Mouse (Mus musculus): ENCODE results near the gene Pih1d1. TPM values are rescaled to one million over a fixed set of nuclear protein-coding genes. Genes with fewer than 3 reads are reported as not detected.

Pih1d1 gene
- total and polyA plus RNA-seq, 2 experiments from 2014 or later: 79.3 to 124 TPM

DNA sequence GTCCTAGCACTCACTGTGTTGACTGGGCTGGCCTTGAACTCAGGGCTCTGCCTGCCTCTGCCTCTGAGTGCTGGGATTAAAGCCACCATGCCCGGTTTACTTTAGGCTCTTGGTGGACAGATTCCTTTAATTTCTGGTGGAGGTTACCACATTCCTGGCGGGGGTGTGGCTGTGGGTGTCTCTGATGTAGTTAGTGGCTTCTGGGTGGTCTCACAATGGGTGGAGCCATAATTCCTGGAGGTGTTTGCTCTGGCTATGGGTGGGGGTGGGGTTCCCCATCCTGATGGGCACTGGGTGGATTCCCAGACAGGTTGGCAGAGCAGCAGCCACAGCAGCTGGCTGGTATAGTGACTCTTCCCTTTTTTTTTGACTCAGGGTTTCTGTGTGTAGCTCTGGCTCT, 42.2 kb upstream of the Pih1d1 start:
- H3K4me1 ChIP-seq (ENCODE audit: insufficient read depth, low read length): no peaks in the 10 kb centered on the region
- WGBS: 80% methylated on average over 2 of the region's 2 CpGs
- H3K4me3 ChIP-seq (ENCODE audit: low read length): no peak overlapping the region
- H3K36me3 ChIP-seq (ENCODE audit: insufficient read depth, low read length): no peaks in the 10 kb centered on the region
- no peak overlapping the region for H3K4me2 ChIP-seq (ENCODE audit: low read depth, low read length)
- no peak for TF ChIP-seq CTCF (IDR thresholded peaks at IDR 0.05; ENCODE audit: low read depth)
- no peak overlapping the region for H3K9ac ChIP-seq (replicated peaks; ENCODE audit: low read length)
- no peak for DNase-seq (ENCODE audit: low spot score)
- ATAC-seq: no peak
- H3K9me3 ChIP-seq (ENCODE audit: low read length): no peaks in the 10 kb centered on the region
- no peaks in the 10 kb centered on the region for H3K27me3 ChIP-seq (ENCODE audit: insufficient read depth, low read length)
- no peak overlapping the region for H3K27ac ChIP-seq

DNA sequence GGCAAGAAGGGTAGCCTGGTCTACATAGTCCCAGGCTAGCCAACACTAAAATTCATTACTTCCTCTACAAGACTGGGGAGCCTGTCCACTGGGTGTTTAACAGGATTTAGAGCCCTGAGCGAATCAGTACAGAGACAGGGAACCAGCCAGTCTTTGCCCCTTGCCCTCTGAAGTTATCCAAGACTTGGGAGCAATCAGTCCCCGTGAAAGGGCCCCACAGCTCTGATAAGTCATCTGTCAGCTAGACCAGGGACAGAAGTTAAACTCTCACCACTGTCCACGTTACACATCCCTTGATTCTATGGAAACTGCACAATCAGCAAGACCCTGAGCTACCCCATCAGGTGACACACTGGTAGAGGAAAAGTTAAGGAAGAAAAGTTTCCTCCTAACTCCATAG, 41.6 kb upstream of the Pih1d1 start:
- Histone ChIP-seq H3K9ac (replicated peaks; ENCODE audit: low read length) (no peak overlapping the region), H3K27me3 (ENCODE audit: insufficient read depth, low read length) (no peaks in the 10 kb centered on the region), H3K36me3 (ENCODE audit: insufficient read depth, low read length) (no peaks in the 10 kb centered on the region), H3K4me3 (ENCODE audit: low read length) (no peak overlapping the region), H3K9me3 (ENCODE audit: low read length) (no peaks in the 10 kb centered on the region), H3K4me1 (ENCODE audit: insufficient read depth, low read length) (no peaks in the 10 kb centered on the region), H3K27ac (no peak overlapping the region), H3K4me2 (ENCODE audit: low read depth, low read length) (no peak overlapping the region)
- no peak for TF ChIP-seq CTCF (IDR thresholded peaks at IDR 0.05; ENCODE audit: low read depth)
- WGBS: 74% methylated on average over 3 of the region's 3 CpGs
- no peak for DNase-seq (ENCODE audit: low spot score)
- ATAC-seq: no peak

DNA sequence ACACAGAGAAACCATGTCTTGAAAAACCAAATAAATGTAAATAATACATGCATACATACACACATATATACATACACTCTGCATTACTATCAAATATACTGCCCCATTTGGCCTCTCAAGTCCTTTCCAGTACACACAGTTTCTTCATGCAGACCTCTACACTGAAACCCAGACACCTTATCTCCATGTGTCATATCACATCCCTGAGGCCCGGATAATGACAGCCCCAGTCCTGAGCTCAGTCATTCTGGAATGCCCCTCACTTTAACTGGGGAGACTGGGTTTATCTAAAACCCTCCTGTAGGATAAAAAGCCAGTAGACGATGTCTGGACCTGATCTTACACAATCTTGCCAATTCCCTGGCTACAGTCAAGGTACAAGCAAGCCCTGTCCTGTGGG, 40.6 kb upstream of the Pih1d1 start:
- WGBS: 90% methylated on average over 2 of the region's 2 CpGs
- Histone ChIP-seq H3K4me1 (ENCODE audit: insufficient read depth, low read length) (no peaks in the 10 kb centered on the region), H3K9me3 (ENCODE audit: low read length) (no peaks in the 10 kb centered on the region), H3K27me3 (ENCODE audit: insufficient read depth, low read length) (no peaks in the 10 kb centered on the region), H3K4me2 (ENCODE audit: low read depth, low read length) (no peak overlapping the region), H3K27ac (no peak overlapping the region), H3K36me3 (ENCODE audit: insufficient read depth, low read length) (0 out of 2 replicates have a peak, but pooled peaks cover 4% of the 10 kb centered on the region), H3K4me3 (ENCODE audit: low read length) (no peak overlapping the region), H3K9ac (replicated peaks; ENCODE audit: low read length) (no peak overlapping the region)
- no peak for TF ChIP-seq CTCF (IDR thresholded peaks at IDR 0.05; ENCODE audit: low read depth)
- DNase-seq (ENCODE audit: low spot score): no peak
- no peak for ATAC-seq

DNA sequence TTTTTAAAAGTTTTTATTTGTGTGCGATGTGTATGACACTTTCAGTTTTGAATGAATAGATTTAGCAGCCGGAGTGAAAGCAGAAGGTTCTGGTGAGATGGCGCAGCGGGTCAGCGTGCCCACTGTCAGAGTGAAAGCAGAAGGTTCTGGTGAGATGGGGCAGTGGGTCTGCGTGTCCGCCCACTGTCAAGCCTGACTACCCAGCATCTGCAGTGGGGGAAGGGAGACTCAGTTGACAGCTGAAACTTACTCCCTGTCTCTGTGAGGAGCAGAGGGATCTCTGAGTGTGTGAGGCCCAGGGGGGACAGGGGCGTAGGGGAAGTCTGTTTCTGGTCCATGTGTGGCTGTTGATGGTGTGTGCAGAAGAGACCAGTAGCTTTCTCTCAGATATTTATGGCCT, 36.5 kb upstream of the Pih1d1 start:
- H3K4me3 ChIP-seq (ENCODE audit: low read length): no peak overlapping the region
- peaks cover 40% of the 10 kb centered on the region for H3K36me3 ChIP-seq (ENCODE audit: insufficient read depth, low read length)
- no peak for ATAC-seq
- no peak overlapping the region for H3K27ac ChIP-seq
- H3K4me1 ChIP-seq (ENCODE audit: insufficient read depth, low read length): no peaks in the 10 kb centered on the region
- H3K27me3 ChIP-seq (ENCODE audit: insufficient read depth, low read length): no peaks in the 10 kb centered on the region
- no peak for DNase-seq (ENCODE audit: low spot score)
- H3K4me2 ChIP-seq (ENCODE audit: low read depth, low read length): no peak overlapping the region
- TF ChIP-seq CTCF (IDR thresholded peaks at IDR 0.05; ENCODE audit: low read depth): no peak
- 81% methylated on average over 8 of the region's 8 CpGs for WGBS
- no peaks in the 10 kb centered on the region for H3K9me3 ChIP-seq (ENCODE audit: low read length)
- H3K9ac ChIP-seq (replicated peaks; ENCODE audit: low read length): no peak overlapping the region

DNA sequence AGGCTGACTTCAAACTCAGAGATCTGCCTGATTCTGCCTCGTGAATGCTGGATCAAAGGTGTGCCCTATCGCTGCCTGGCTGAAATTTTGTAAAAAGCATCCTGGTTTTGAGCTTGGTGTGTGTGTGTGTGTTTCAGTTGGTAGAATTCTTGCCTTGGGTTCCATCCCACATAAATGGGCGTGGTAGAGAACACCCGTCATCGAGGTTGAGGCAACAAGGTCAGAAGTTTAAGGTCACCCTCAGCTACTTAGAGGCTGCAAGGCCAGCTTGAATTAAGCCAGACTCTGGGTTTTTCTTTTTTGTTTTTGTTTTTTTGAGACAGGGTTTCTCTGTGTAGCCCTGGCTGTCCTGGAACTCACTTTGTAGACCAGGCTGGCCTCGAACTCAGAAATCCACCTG, 35.8 kb upstream of the Pih1d1 start:
- Histone ChIP-seq H3K9ac (replicated peaks; ENCODE audit: low read length) (no peak overlapping the region), H3K4me2 (ENCODE audit: low read depth, low read length) (no peak overlapping the region), H3K27ac (no peak overlapping the region), H3K4me1 (ENCODE audit: insufficient read depth, low read length) (peaks cover 6% of the 10 kb centered on the region), H3K9me3 (ENCODE audit: low read length) (no peaks in the 10 kb centered on the region), H3K27me3 (ENCODE audit: insufficient read depth, low read length) (no peaks in the 10 kb centered on the region), H3K4me3 (ENCODE audit: low read length) (no peak overlapping the region), H3K36me3 (ENCODE audit: insufficient read depth, low read length) (peaks cover 46% of the 10 kb centered on the region)
- 92% methylated on average over 6 of the region's 6 CpGs for WGBS
- no peak for DNase-seq (ENCODE audit: low spot score)
- TF ChIP-seq CTCF (IDR thresholded peaks at IDR 0.05; ENCODE audit: low read depth): no peak
- no peak for ATAC-seq

DNA sequence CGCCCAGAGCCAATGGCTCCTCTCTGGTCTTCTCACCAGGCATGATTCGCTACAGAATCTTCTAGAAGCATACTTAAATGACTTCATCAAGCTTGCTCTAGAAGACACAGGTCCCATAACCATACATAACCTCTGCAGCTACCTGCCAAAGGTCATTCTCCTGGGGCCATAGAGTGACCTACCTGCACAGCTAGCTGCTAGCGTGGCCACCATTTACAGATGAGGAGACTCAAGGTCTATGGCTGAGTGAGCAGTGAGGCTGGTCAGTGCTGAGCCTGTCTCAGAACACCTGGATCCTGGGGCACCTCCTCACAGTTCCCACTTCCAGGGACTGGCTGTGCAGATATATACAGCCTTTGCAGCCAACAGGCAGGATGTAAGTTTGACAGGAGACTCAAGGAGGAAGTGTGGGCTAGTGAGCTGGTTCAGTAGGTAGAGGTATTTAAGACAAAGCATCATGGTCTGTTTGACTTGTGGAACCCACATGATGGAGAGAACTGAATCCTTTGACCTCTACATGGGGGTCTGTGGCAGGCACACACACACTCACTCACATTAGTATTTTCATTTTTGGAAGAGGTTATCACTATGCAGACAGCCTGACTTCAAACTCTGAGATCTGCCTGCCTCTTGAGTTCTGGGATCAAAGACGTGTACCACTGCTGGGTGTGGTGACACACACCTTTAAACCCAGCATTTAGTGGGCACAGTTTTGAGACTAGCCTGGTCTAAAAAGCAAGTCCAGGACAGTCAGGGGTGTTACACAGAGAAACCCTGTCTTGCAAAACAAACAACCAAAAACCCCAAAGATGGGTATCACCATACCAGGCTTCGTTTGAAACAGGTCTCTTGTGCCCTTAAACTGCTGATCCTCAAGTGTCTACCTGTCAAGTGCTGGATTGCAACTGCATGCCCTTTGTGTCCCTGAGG, 34.1 kb upstream of the Pih1d1 start:
- H3K9me3 ChIP-seq (ENCODE audit: low read length): no peaks in the 10 kb centered on the region
- 77% methylated on average over 5 of the region's 5 CpGs for WGBS
- no peak overlapping the region for H3K4me3 ChIP-seq (ENCODE audit: low read length)
- no peak for TF ChIP-seq CTCF (IDR thresholded peaks at IDR 0.05; ENCODE audit: low read depth)
- DNase-seq (ENCODE audit: low spot score) (no peak), ATAC-seq (no peak)
- H3K27me3 ChIP-seq (ENCODE audit: insufficient read depth, low read length): no peaks in the 10 kb centered on the region
- peaks cover 47% of the 10 kb centered on the region for H3K36me3 ChIP-seq (ENCODE audit: insufficient read depth, low read length)
- peaks cover 6% of the 10 kb centered on the region for H3K4me1 ChIP-seq (ENCODE audit: insufficient read depth, low read length)
- H3K27ac ChIP-seq: no peak overlapping the region
- no peak overlapping the region for H3K4me2 ChIP-seq (ENCODE audit: low read depth, low read length)
- H3K9ac ChIP-seq (replicated peaks; ENCODE audit: low read length): no peak overlapping the region

DNA sequence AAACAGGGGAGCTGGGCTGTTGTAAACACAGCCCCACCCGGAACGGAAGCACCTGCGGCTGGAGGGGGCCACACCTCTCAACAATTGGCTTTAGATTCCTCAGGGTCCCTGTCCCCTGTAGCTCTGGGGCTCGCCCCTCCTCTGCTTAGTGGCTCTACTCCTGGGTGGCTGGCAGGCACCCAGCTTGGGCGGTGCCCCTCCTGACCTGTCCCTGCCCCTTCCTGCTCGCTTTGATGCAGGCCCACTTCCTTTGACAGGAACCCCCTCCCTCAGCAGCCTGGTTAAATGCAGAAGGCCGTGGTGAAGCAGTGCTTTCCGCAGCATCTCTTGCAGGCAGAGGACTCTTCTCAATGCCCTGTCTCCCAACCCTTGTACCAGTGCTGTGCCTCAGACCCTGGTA, 32.7 kb upstream of the Pih1d1 start:
- peaks cover 6% of the 10 kb centered on the region for H3K4me1 ChIP-seq (ENCODE audit: insufficient read depth, low read length)
- 62% methylated on average over 8 of the region's 8 CpGs for WGBS
- no peak overlapping the region for H3K9ac ChIP-seq (replicated peaks; ENCODE audit: low read length)
- H3K4me2 ChIP-seq (ENCODE audit: low read depth, low read length): no peak overlapping the region
- TF ChIP-seq CTCF (IDR thresholded peaks at IDR 0.05; ENCODE audit: low read depth): no peak
- DNase-seq (ENCODE audit: low spot score): no peak
- ATAC-seq: no peak
- H3K36me3 ChIP-seq (ENCODE audit: insufficient read depth, low read length): peaks cover 60% of the 10 kb centered on the region
- no peaks in the 10 kb centered on the region for H3K27me3 ChIP-seq (ENCODE audit: insufficient read depth, low read length)
- H3K4me3 ChIP-seq (ENCODE audit: low read length): no peak overlapping the region
- H3K9me3 ChIP-seq (ENCODE audit: low read length): no peaks in the 10 kb centered on the region
- H3K27ac ChIP-seq: no peak overlapping the region; the same call in 1 of the 2 replicates
